Mouse (Mus musculus) olfactory bulb, adult 2 months (tissue): ENCODE measurements at regions not wholly inside any gene's neighbourhood (a gene's known extent, or its start where the extent isn't known, plus 50 kb on each side); places are given as distances from the start of the nearest gene placed in this dataset.

Experiments used
- CTCF ChIP-seq: fragments of 200-500 bp; IDR thresholded peaks from 2 replicates; pipeline ENCODE4 v1.5.1; 2012; ENCODE audit warnings: low read depth, mild to moderate bottlenecking, low read length, moderate library complexity; ENCODE audit not compliant: insufficient read depth
- POLR2A ChIP-seq: fragments of 200-500 bp; IDR thresholded peaks from 2 replicates; pipeline ENCODE4 v1.6.1; 2012; ENCODE audit warnings: mild to moderate bottlenecking, low read depth, low read length, moderate library complexity; ENCODE audit not compliant: insufficient read depth

- TF ChIP-seq CTCF (no peak), POLR2A (no peak)
These were observed 90.1 kb upstream of the Ssbp2 start for GRCm38 (mm10) chr13:91370021-91370420.
